Mouse (Mus musculus) yolk sac, embryonic 10.5 days (tissue): ENCODE data around the gene Dlk2.
A peak's percentile ranks its signal among the peaks of the same experiment; 100 is the strongest.

Experiments
- DNase-seq: peaks from one replicate; pipeline ENCODE4 v3.0.0-alpha.2; 2017; ENCODE audit warnings: low spot score

The Dlk2 gene

GRCm38 (mm10) chr17:46273803-46274236, 23.4 kb upstream of the Dlk2 start:
- DNase-seq: no peak

- no peak for DNase-seq
Observed at GRCm38 (mm10) chr17:46274465-46274864, 22.8 kb upstream of the Dlk2 start.

- DNase-seq: no peak
Observed at GRCm38 (mm10) chr17:46275034-46275433, 22.2 kb upstream of the Dlk2 start.

- no peak for DNase-seq
Observed at GRCm38 (mm10) chr17:46275506-46275905, 21.7 kb upstream of the Dlk2 start.

- DNase-seq: no peak
Observed at GRCm38 (mm10) chr17:46277586-46277985, 19.6 kb upstream of the Dlk2 start.

- no peak for DNase-seq
Observed at GRCm38 (mm10) chr17:46278011-46278765, 19.0 kb upstream of the Dlk2 start.

- peak; percentile 95 for DNase-seq
Observed at GRCm38 (mm10) chr17:46282483-46283123, 14.6 kb upstream of the Dlk2 start, which contains the start of gene Tjap1. Tjap1 (minus strand) TSS chr17:46283026.

- no peak for DNase-seq
Observed at GRCm38 (mm10) chr17:46283140-46283539, 14.1 kb upstream of the Dlk2 start.

- DNase-seq: no peak
Observed at GRCm38 (mm10) chr17:46283911-46284310, 13.3 kb upstream of the Dlk2 start.

GRCm38 (mm10) chr17:46284653-46285052, 12.6 kb upstream of the Dlk2 start:
- no peak for DNase-seq

- DNase-seq: no peak
Observed at GRCm38 (mm10) chr17:46285407-46285806, 11.8 kb upstream of the Dlk2 start.

GRCm38 (mm10) chr17:46287678-46288095, 9.5 kb upstream of the Dlk2 start:
- DNase-seq: peak; percentile 19

GRCm38 (mm10) chr17:46296601-46297000, 620 bp upstream of the Dlk2 start:
- no peak for DNase-seq

- DNase-seq: no peak
Observed at GRCm38 (mm10) chr17:46297028-46297363, 225 bp upstream of the Dlk2 start.

GRCm38 (mm10) chr17:46298220-46298913, 1.1 kb downstream of the Dlk2 start:
- DNase-seq: peak; percentile 79

- no peak for DNase-seq
Observed at GRCm38 (mm10) chr17:46301892-46302291, 4.7 kb downstream of the Dlk2 start.

GRCm38 (mm10) chr17:46304184-46304583, 7.0 kb downstream of the Dlk2 start:
- DNase-seq: no peak

- no peak for DNase-seq
Observed at GRCm38 (mm10) chr17:46306956-46307355, 9.7 kb downstream of the Dlk2 start.

GRCm38 (mm10) chr17:46309835-46310234, 12.6 kb downstream of the Dlk2 start:
- no peak for DNase-seq

GRCm38 (mm10) chr17:46310515-46310914, 13.3 kb downstream of the Dlk2 start:
- no peak for DNase-seq

- DNase-seq: no peak
Observed at GRCm38 (mm10) chr17:46313135-46313715, 16.0 kb downstream of the Dlk2 start.

GRCm38 (mm10) chr17:46315813-46316212, 18.6 kb downstream of the Dlk2 start:
- DNase-seq: no peak

GRCm38 (mm10) chr17:46320492-46320891, 23.3 kb downstream of the Dlk2 start:
- DNase-seq: peak; percentile 50
